Mouse (Mus musculus) embryonic stem cell, embryonic (primary cell): Measurements from ENCODE around the gene Tlx3.

ENCODE experiments used
- CTCF ChIA-PET, 4 experiments: fragments of 300-600 bp in 2 of 4; fragments of 350-600 bp in 2 of 4; sonication (Branson Sonifier 250); formaldehyde crosslinking; loops; one replicate each; lab custom pipeline; 2022; ENCODE audit warnings: inconsistent platforms in 2 of 4; lab: Charles Lee
- POLR2A ChIA-PET, 4 experiments: fragments of 300-600 bp in 2 of 4; fragments of 350-600 bp in 2 of 4; sonication (Branson Sonifier 250); formaldehyde crosslinking; loops; one replicate each; lab custom pipeline; 2022; ENCODE audit warnings: antibody characterized with exemption in 4 of 4, inconsistent platforms in 1 of 4; lab: Charles Lee

The Tlx3 gene

DNA sequence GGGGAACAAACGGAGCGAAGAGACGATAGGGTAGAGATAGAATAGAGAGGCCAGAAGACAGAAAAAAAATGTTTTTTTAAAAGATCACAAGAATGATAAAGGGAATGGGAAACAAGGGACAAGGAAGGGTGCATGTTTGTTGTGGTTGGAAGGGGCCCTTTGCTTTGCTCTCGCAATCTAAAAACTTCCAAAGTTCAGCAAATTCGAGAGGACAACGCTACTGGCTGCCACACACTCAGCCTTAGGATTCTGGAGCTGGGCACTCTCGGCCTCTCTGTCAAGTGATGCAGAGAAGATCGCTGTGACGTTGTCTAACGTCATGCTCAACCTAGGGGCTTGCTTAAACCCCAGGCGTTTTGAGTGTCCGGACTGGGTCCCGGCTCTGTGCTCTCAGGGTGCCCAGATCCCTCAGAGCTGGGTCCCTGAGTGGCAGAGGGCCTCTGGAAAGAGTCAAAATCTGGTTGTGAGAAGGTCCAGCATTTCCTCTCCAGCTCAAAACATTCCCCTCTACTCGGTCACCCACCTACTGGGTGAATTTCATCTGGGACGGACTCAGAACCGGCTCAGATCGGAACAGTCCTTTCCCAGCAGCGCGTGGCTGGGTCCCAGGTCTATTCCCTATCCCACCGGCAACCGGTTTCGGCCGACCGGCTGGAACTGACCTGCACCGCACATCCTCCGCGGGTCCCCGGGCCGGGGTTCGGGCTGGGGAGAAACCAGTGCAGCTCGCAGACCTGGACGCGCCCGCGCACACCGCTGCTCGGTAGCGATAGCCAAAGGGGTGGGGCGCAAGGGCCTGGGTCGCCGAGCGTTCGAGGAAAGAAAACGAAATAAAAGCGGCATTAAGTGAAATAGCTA, 3.3 kb downstream of the Tlx3 start:
- ChIA-PET POLR2A (interaction anchor here in 2 of 4 experiments (0.5 to 6.9 kb wide), 10 partner anchors 19 to 379 kb away, joined by 3 to 43 read pairs (median 4); partner anchors contain the start of genes Gabrp (in 1 of the 2) and Npm1 (in 1 of the 2)), CTCF (interaction anchor here in 1 of 4 experiments (0.6 to 1.7 kb wide), 2 partner anchors 23 to 1463 kb away, joined by 4 to 5 read pairs; no protein-coding TSS in a partner anchor)

DNA sequence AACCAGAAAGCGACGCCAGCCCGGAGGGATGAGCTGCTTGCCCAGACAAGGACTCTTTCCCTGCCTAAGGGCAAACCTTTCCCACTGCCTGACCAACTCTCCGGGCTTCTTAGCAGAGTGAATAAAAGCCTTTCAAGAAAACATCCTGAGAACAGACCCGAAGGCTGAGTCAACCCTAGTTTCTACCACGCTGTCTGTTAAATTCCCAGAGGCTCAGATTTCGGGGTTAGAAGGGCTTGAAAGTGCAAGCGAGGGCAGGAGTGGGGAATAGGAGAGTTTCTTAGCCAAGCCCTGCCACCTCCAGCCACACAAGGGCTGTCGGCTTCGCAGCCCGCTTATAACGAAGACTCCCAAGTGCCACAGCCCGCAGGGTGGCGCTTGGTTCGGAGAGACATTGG, 4.3 kb downstream of the Tlx3 start:
- ChIA-PET POLR2A (interaction anchor here in 1 of 4 experiments (1.9 to 3.3 kb wide), 2 partner anchors 19 to 35 kb away, joined by 11 to 12 read pairs; partner anchors contain the start of gene Npm1), CTCF (interaction anchor here in 1 of 4 experiments (1.7 kb wide), 1 partner anchor 22 kb away, joined by 5 read pairs; no protein-coding TSS in a partner anchor)

- POLR2A ChIA-PET: interaction anchor here in 1 of 4 experiments (0.6 to 3.3 kb wide), 6 partner anchors 19 to 393 kb away, joined by 3 to 12 read pairs (median 4); no protein-coding TSS in a partner anchor
These were observed 4.9 kb downstream of the Tlx3 start for GRCm38 (mm10) chr11:33198351-33199116.

GRCm38 (mm10) chr11:33197673-33198072, 5.7 kb downstream of the Tlx3 start:
- ChIA-PET CTCF (interaction anchor here in 1 of 4 experiments (1.1 kb wide), 1 partner anchor 100 kb away, joined by 3 read pairs; no protein-coding TSS in a partner anchor), POLR2A (interaction anchor here in 2 of 4 experiments (0.6 to 3.3 kb wide), 8 partner anchors 10 to 340 kb away, joined by 3 to 12 read pairs (median 4); no protein-coding TSS in a partner anchor)

More at GRCm38 (mm10) chr11:33198351-33199116, 4.9 kb downstream of the Tlx3 start:
- CTCF ChIA-PET: interaction anchor here in 1 of 4 experiments (1.1 kb wide), 1 partner anchor 101 kb away, joined by 3 read pairs; no protein-coding TSS in a partner anchor

DNA sequence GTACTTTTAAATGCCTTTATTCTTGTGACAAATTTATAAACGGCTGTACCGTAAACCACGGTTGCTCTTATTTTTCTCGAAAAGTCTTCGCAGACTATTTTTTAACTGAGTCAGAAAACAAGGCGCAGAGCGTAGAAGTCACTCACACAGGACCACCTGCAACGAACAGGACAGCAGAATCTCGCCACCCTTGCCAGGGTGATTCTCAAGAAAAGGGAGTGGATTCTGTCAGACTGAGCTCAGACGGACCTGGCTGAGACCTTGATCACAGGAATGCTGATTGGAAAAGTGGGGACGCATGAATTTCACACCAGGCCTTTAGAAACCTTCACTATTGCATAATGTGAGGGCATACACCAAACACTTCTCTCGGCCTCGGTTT, 6.3 kb downstream of the Tlx3 start:
- POLR2A ChIA-PET: interaction anchor here in 2 of 4 experiments (0.6 to 3.3 kb wide), 6 partner anchors 17 to 357 kb away, joined by 3 to 12 read pairs (median 5); no protein-coding TSS in a partner anchor
- CTCF ChIA-PET: no interaction called here

DNA sequence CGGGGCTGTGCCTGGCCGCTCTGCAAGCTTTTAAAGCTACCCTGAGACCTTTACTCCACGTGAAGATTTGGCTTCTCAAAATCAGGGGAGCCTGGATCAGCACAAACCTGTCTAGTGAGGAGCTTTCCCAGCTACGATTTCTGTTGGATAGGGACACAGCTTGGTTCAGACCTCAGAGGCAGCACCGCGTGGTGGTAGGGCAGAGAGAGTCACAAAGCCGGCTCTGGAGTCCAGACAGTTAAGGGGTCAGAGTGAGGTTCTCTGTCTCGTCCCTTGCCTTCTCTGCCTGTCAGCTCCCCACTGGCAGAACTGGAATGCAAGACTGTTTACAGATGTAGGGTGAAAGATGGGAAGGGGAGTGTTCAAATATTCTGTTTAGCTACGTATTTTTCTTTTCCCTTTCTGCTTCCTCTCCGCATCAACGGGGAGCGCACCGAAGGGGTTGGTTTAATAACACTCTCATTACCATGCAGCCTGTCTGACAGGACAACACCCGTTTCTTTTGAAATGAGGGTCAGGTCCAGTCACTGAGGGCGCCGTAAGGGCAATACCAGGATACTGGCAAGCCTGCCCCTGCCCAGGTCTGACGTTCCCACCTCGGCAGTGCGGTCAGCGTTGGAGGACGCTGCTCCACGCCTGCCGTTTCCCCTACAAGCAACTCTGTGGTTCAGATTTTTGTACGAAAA, 6.8 kb downstream of the Tlx3 start:
- ChIA-PET CTCF (interaction anchor here in 1 of 4 experiments (1.0 kb wide), 1 partner anchor 20 kb away, joined by 3 read pairs; no protein-coding TSS in a partner anchor), POLR2A (interaction anchor here in 3 of 4 experiments (0.7 to 3.3 kb wide), 6 partner anchors 9 to 358 kb away, joined by 3 to 12 read pairs (median 4); no protein-coding TSS in a partner anchor)

DNA sequence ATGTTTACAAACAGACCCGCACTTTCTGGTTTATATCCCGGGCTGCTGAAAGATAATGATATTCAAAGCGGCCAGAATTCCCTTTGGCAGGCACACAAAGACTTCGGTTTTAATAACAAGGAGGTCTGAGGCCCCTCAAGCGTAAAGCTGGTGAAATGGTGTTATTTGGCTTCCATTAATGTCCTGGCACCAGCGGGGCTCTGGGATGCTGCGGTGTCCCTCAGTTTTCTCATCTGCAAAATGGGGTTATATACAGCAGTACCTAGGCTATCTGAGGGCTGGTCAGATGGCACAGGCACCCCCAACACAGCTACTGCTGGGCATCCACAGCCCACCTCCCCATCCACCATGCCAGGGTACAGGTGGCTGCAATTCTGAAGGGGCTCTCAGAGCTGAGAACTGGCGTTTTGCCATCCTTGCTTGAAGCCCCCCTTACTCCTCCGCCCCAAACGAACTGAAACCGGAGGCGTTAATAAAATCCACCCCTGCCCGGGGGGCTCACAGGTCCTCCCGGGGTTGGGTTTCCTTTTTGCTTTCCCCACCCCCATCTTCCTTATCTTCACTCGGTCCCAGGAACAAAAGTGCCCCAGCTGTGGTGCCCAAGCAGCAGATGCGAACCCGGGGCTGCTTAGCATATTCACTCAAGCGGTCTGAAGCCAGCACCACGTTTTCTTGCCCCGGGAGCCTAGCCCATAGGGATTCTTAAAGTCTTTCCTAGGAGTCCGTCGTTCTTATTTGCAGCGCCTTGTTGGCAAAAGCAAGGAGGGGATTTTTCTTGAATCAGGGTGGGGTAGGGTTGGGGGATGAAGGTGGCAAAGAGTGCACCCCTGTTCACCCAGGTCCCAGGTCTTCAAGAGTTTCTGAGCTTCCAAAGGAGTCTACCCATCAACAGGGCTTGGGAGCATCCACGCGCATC, 7.6 kb downstream of the Tlx3 start:
- ChIA-PET POLR2A (interaction anchor here in 3 of 4 experiments (0.6 to 3.3 kb wide), 6 partner anchors 8 to 359 kb away, joined by 3 to 15 read pairs (median 4); partner anchors contain the start of gene Tlx3 (in 1 of the 3)), CTCF (interaction anchor here in 1 of 4 experiments (1.0 kb wide), 1 partner anchor 19 kb away, joined by 3 read pairs; no protein-coding TSS in a partner anchor)

GRCm38 (mm10) chr11:33195061-33195460, 8.3 kb downstream of the Tlx3 start:
- POLR2A ChIA-PET: interaction anchor here in 2 of 4 experiments (0.6 to 2.6 kb wide), 5 partner anchors 9 to 52 kb away, joined by 3 to 15 read pairs (median 4); partner anchors contain the start of gene Tlx3 (in 2 of the 2)
- CTCF ChIA-PET: interaction anchor here in 1 of 4 experiments (1.6 kb wide), 1 partner anchor 18 kb away, joined by 6 read pairs; no protein-coding TSS in a partner anchor

DNA sequence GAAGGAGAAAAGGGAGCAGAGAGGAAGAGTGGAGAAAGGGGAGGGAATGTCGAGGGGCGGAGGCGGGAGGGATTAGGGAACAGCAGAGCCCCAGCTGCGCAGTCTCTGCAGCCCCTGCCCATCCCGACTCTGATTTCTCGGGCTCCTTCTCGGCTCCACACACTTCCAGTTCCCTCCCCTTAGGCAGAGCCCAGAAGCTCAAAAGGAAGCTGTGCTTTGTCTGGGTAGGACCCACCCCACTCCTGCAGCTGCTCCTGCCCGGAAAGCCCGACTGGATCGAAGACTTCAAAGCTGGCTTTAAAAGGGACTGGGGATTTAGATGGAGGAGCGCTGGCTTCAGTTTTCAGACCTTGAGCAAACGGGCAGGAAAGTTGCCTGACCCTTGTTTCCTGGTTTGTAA, 9.7 kb downstream of the Tlx3 start:
- CTCF ChIA-PET: interaction anchor here in 2 of 4 experiments (0.6 to 1.6 kb wide), 4 partner anchors 9 to 425 kb away, joined by 3 to 6 read pairs (median 4); no protein-coding TSS in a partner anchor
- POLR2A ChIA-PET: interaction anchor here in 3 of 4 experiments (0.7 to 2.6 kb wide), 12 partner anchors 10 to 361 kb away, joined by 3 to 15 read pairs (median 4); partner anchors contain the start of gene Tlx3 (in 2 of the 3)

GRCm38 (mm10) chr11:33181804-33182203, 21.6 kb downstream of the Tlx3 start:
- POLR2A ChIA-PET: interaction anchor here in 2 of 4 experiments (1.3 to 6.5 kb wide), 6 partner anchors 9 to 370 kb away, joined by 5 to 43 read pairs (median 16); partner anchors contain the start of genes Npm1 (in 1 of the 2) and Tlx3 (in 1 of the 2)
- CTCF ChIA-PET: interaction anchor here in 1 of 4 experiments (0.7 kb wide), 1 partner anchor 1249 kb away, joined by 3 read pairs; no protein-coding TSS in a partner anchor

DNA sequence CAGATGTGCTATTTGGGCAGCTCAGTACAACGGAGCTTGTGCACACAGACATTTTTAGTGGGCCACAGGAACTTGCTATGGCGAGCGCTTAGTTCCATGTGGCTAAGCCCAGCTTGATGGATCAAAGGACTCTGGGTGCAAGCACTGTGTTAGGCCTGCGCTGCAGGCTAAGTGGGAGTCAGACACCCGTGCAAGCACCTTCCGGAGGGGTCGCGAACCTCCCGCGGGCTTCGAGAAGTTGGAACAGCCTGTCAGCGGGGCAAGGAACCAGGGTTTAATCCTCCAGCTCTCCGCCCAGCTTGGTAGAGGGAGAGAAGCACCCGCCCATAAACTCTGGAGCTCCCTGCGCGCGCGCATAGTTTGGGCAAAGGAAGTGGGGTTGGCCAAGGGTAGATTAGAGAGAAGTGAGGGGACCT, 22.7 kb downstream of the Tlx3 start:
- POLR2A ChIA-PET: interaction anchor here in 3 of 4 experiments (0.6 to 6.5 kb wide), 20 partner anchors 10 to 434 kb away, joined by 3 to 43 read pairs (median 5); partner anchors contain the start of genes Npm1 (in 2 of the 3) and Tlx3 (in 1 of the 3)
- CTCF ChIA-PET: interaction anchor here (0.6 to 2.1 kb wide), 11 partner anchors 17 to 545 kb away, joined by 3 to 12 read pairs (median 3); partner anchors contain the start of gene Npm1 (in 1 of the 4)

GRCm38 (mm10) chr11:33179802-33180201, 23.6 kb downstream of the Tlx3 start:
- ChIA-PET POLR2A (interaction anchor here (0.5 to 6.5 kb wide), 18 partner anchors 11 to 643 kb away, joined by 3 to 43 read pairs (median 4); partner anchors contain the start of genes Npm1 (in 2 of the 4), Gabrp (in 1 of the 4) and Tlx3 (in 1 of the 4)), CTCF (interaction anchor here (0.5 to 2.1 kb wide), 10 partner anchors 35 to 829 kb away, joined by 3 to 12 read pairs (median 4); no protein-coding TSS in a partner anchor)

DNA sequence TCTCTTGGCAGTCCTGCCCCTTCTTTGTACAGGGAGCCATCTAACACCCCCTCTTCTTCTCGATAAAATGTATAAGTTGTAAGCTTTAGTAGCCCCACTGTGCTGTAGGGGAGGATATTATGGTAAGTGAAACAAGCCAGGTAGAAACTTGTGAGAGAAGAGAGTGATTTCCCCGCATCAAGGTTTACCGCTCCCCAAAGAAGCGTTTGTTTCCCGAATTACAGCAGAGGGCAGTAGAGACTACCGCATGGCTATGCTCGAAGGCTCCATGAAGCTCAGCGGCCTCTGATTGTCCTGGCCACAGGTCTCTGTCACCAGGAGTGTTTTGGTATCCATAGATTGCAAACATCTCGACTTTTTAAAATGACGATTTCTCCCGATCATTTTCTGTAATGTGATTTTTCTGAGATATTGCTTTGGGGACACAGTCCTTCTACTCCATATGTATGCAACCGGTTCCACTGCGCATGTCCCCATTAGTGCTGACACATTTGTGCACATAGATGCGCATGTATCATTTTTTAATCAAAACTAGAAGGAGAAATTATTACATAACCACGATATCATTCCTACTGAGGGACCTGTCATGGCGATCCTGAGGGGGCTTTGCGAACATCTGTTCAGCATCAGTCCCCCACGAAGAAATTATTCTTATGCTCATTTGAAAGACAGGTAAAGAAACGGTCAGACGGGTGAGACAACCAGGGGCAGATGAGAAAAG, 26.7 kb downstream of the Tlx3 start:
- POLR2A ChIA-PET: interaction anchor here (0.6 to 6.5 kb wide), 11 partner anchors 11 to 438 kb away, joined by 3 to 38 read pairs (median 4); partner anchors contain the start of gene Npm1 (in 2 of the 4)
- CTCF ChIA-PET: interaction anchor here (0.5 to 2.4 kb wide), 29 partner anchors 9 to 557 kb away, joined by 3 to 16 read pairs (median 4); no protein-coding TSS in a partner anchor

DNA sequence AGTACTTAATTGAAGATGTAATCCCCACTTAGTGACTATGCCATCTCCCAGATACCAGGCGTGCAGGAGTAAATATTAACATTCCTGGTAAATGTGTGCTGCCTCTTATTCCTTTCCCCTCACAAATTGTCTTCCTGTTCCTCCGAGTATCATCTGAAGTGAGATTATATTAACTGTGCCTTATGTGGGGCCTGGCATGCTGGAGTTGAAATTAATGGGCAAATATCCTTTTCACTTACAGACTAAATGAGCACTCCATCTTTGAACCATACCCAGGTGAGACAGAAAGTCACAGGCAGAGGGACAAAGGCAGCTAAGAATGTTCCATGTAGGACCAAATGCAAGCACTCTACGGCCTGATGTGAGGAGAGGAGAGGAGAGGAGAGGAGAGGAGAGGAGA, 27.6 kb downstream of the Tlx3 start:
- ChIA-PET POLR2A (interaction anchor here in 3 of 4 experiments (0.8 to 6.5 kb wide), 9 partner anchors 8 to 362 kb away, joined by 3 to 38 read pairs (median 3); partner anchors contain the start of gene Npm1 (in 2 of the 3)), CTCF (interaction anchor here in 3 of 4 experiments (0.6 to 1.9 kb wide), 5 partner anchors 33 to 549 kb away, joined by 3 to 5 read pairs (median 4); no protein-coding TSS in a partner anchor)
